Mouse (Mus musculus): ENCODE measurements around the gene Uba7.

DNA sequence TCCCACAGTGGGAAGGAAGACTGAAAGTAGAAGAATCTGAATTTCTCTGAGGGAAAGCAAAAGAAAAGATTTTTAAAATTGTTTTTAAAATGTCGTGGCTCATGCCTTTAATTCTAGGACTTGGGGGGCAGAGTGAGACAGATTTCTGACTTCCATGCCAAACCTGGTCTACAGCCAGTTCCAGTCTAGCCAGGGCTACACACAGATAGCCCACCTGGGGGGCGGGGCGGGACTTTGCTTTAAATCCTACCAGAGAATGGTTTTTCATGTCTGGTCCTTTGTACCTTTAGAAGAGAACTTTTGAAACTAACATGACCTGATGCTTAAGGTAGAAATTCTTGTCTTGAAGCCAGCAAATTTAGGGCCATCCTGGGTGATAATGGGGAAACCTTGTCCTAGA, 47.9 kb downstream of the Uba7 start:
- TF ChIP-seq CTCF (IDR thresholded peaks at IDR 0.05; ENCODE audit: control insufficient read depth, insufficient read depth, insufficient read length) (no peak), CEBPB (IDR thresholded peaks at IDR 0.05; ENCODE audit: low read depth) (no peak), USF1 (IDR thresholded peaks at IDR 0.05; ENCODE audit: low read depth) (no peak), MYOG (IDR thresholded peaks at IDR 0.05; ENCODE audit: control insufficient read depth, extremely low read depth, insufficient read length) (no peak), MAX (IDR thresholded peaks at IDR 0.05) (no peak), MYOD1 (IDR thresholded peaks at IDR 0.05; ENCODE audit: control insufficient read depth, insufficient read length, low read depth) (no peak), FOSL1 (IDR thresholded peaks at IDR 0.05; ENCODE audit: insufficient read depth, low read length, poor library complexity, severe bottlenecking) (no peak)
